Mouse (Mus musculus): ENCODE results near the gene Slc22a29.
"Not testable (repeated sequence)": the region's sequence is repeated elsewhere in the genome, so short reads cannot be mapped to it uniquely, and the experiment has no call there.

GRCm38 (mm10) chr19:8134127-8134841 lies 84.4 kb downstream of the Slc22a29 start:
- TF ChIP-seq CTCF, EP300 (IDR thresholded peaks at IDR 0.05): not testable (repeated sequence)
